Mouse (Mus musculus) spleen, postnatal 14 days (tissue): ENCODE measurements around the gene Safb2.

ENCODE experiments used
- DNase-seq, 2 experiments: peaks; one replicate each; pipeline ENCODE4 v3.0.0; 2021 to 2022; ENCODE audit warnings: low spot score in 2 of 2

Gene Safb2

DNA sequence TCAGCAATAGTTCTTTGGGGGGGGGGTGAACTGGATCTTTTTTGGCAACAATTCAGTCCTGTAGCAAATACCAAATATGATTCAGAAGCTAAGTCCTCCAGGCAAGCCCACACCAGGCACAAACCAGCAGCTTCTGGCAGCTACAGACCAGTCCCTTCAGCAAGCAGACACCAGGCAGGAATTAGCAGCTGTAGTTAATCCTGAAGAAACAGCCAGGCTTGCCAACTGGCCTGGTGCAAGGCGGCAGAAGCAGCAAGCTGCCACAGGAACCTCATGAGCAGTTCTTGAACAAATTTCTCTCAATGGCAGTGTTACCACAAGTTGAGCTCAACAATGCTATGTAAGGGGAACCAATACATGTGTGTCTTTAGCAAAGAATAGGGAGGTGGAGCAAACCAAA, 61.6 kb downstream of the Safb2 start:
- no peak for DNase-seq

DNA sequence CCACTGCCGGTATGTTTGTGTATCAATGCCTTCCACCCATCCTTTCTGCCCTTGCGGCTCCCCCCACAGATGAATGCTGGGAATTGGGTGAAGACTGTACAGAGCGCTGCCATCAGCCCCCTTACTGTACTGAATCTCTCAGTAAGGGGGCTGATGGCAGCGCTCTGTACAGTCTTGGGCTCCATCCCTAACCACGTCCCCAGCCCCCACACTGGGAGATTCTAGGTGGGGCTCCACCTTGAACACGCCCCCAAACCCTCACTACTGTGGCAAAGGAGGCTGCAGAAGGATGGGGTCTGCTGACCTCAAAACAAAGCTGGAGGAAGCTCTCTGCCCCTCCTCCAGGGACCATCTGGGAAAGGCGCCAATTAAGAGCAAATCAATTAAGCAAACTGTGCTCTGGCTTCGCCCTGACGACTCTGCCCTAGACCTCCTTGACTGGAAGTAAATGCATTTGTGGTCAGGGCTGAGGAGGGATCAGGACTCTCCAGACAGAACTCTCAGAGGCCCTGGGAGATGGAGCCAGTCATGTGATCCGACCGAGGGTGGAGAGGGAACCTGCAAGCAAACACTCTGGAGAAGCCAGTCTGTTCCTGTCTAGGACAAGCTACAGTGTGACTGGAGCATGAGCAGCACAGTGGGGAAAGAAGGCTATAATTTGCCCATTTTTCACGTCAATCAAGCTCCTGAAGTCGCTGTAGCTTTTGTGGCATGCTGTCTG, 68.5 kb downstream of the Safb2 start:
- DNase-seq = no peak

DNA sequence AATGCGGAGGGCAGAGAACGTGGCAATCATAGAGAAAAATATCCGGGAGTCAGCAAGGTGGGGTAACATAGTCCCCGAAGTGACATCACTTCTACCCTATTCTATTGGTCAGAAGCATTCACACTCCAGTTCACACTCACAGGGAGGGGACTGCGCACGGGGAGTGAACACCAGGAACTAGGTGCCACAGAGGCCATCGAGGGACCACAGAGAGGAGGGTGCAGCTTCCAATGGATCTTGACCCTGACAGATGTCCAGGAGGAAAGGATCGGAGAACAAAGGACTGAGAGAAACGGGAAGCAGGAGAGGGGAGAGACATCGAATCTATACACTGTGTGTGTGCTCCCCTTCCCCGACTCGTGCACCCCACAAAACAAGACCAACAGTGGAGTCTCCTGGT, 69.5 kb downstream of the Safb2 start:
- DNase-seq = no peak

DNA sequence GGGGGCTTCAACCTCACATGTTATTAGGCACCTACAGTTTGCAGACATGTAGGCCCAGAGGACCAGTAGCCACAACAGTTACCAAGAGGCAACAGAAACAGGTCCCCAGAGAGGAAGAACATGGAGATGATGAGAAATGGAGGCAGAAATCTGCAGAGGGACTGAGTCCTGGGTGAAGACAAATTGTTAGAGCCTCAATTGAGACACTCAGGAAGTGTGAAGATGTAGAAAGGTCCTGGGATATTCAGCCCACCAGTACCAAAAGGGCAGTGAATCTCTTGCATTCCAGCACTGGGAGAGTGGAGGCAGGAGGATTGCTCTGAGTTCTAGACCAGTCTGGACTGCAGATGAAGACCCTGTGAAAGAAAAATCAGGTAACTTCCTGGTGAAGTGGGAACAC, 70.1 kb downstream of the Safb2 start:
- DNase-seq = no peak

DNA sequence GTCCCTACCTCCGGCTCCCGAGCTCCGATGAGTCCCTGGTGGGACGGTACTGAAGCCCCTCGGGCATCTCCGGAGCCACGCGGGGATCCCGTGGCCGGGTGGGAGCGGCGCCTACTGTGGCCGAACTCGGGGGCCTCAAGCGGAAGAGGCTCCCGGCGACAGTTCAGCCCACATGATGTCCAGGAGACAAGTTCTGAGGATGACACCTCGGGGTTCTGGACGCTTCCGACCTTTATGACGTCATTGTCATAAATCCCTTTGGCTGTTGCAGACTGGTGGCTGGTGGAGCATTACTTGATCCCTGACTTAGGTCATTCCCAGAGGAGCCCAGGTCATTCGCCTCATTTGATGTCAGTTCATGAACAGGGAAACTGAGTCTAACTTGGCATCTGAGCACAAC, 72.1 kb downstream of the Safb2 start, which contains the start of gene Znrf4:
Gene Znrf4 (minus strand): TSS at position 122 of the 400 bp plus-strand sequence.
- DNase-seq = no peak

DNA sequence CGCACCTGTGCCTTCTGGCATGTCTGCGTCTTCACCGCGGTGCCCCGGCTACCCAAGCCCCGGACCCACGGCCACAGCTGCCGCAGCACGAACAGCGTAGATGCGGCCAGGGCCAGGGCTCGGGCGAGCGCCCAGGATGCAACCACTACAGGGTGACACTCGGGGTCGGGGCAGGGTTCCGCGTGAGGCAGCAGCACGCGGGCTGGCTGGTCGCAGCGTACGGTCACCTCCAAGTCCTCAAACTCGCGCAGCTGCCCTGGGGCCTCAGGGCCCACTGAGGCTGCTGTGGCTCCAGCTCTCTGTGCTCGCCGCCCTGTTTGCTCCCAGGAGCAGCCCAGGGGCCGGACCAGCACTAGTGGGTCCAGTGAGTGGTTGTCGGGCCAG, 72.7 kb downstream of the Safb2 start:
- no peak for DNase-seq

DNA sequence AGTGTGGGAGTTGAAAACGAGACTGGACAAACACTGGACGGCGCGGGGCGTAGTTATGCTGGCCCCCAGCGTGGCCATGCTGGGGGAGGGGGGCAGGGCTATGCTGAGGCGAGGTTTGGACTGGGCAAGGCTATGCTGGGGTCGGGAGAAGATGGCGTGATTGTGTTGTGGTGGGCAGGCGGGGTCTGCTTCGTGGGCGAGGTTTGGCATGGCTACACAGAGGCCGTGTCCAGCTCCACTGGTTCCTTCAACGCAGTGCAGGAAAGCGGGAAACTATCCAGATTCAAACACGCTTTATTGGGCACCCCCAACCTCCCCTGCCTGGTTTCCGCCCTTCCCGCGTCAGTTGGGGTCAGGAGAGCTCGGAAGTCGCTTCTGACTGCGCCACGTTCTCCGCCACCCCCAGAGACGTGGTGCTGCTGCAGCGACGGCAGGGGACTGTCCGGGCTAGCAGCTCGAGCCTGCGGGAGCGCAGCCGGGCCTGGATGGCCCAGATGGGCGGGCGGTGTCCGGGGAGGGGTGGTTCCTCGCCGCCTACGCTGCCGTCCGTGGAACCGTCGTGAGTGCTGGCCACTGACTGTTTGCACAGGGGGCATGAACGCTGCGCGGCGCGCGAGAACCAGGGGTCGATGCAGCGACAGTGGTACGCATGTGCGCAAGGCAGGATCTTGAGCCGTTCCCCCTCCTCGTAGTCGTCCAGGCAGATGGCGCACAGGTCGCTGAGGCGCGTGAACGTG, 73.2 kb downstream of the Safb2 start:
- no peak for DNase-seq
